8 mouse cellular contexts compared by ENCODE assay signal in the genomic region with DNA sequence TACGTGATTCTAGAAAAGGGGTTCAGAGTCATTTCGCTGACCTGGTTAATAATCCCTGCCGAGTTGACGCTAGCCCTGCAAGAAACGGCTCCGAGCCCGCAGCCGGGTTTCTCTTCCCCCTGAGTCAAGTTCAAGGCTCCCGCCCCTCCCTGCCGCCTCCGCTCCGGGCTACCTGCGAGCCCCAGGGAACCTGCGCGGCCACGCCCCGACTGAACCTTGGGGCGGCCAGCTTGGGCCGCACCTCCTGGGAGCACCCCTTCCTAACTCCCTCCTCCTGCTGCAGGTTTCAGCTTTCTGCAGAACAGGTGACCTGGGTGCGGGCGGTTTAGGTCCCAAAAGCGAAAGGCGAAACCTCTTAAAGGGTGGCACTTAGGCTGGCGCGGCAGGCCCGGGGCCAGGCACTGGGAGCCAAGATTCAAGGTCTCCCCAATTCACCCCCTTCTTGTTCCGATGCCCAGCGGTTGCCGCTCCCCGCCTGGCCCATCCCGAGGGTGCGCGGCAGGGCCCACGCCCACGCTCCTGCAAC. TPM values are rescaled to one million over a fixed set of nuclear protein-coding genes. Genes with fewer than 3 reads are reported as not detected.
DNase-seq lines count a peak whose midpoint lies in the region; ATAC-seq and TF ChIP-seq lines count a peak whose summit lies in the region.

No protein-coding gene starts in this region.

- TF ChIP-seq EP300 in liver, postnatal 0 days (IDR thresholded peaks at IDR 0.05; ENCODE audit: low read depth), result no peak

- H3K4me2 ChIP-seq in intestine, embryonic 16.5 days (ENCODE audit: low read depth, low read length), result peak overlapping the region; percentile 99
- peak overlapping the region; percentile 99 for H3K4me2 ChIP-seq in liver, postnatal 0 days (ENCODE audit: low read depth, low read length)
- H3K4me2 ChIP-seq in neural tube, embryonic 12.5 days (replicated peaks), result peak overlapping the region; percentile 99

- under 1% methylated on average over 35 of the region's 35 CpGs for WGBS in intestine, embryonic 16.5 days
- 0% methylated on average over 35 of the region's 35 CpGs for WGBS in liver, postnatal 0 days (ENCODE audit: insufficient replicate concordance)
- WGBS in neural tube, embryonic 12.5 days, result under 1% methylated on average over 35 of the region's 35 CpGs

- DNase-seq in adrenal gland, adult 18-20 months (ENCODE audit: low spot score in 2 of 2), result peak; percentile 8 to 24
- DNase-seq in adrenal gland, postnatal 4 days (ENCODE audit: low spot score in 2 of 2), result no peak
- DNase-seq in adrenal gland, postnatal 25 days, result peak; percentile 22
- peak; percentile 73 for DNase-seq in liver, postnatal 0 days
- peak; percentile 85 for DNase-seq in thymus, postnatal 25 days

- no peaks in the 10 kb centered on the region for H3K36me3 ChIP-seq in erythroblast, embryonic 14.5 days (ENCODE audit: control insufficient read depth)
- no peaks in the 10 kb centered on the region for H3K36me3 ChIP-seq in intestine, embryonic 16.5 days (ENCODE audit: control insufficient read depth, insufficient read depth, low read length)
- H3K36me3 ChIP-seq in liver, postnatal 0 days (replicated peaks; ENCODE audit: insufficient read depth, low read length), result no peaks in the 10 kb centered on the region
- H3K36me3 ChIP-seq in neural tube, embryonic 12.5 days, result no peaks in the 10 kb centered on the region

- peaks cover 42% of the 10 kb centered on the region for H3K4me1 ChIP-seq in erythroblast, embryonic 14.5 days (ENCODE audit: control insufficient read depth)
- H3K4me1 ChIP-seq in intestine, embryonic 16.5 days (ENCODE audit: control insufficient read depth, insufficient read depth, low read length), result peaks cover 10% of the 10 kb centered on the region
- peaks cover 28% of the 10 kb centered on the region; the same call in 1 of the 2 replicates for H3K4me1 ChIP-seq in liver, postnatal 0 days (ENCODE audit: insufficient read depth)
- H3K4me1 ChIP-seq in neural tube, embryonic 12.5 days, result peaks cover 15% of the 10 kb centered on the region

- ATAC-seq in intestine, embryonic 16.5 days, result peak; percentile 89
- peak; percentile 43 for ATAC-seq in liver, postnatal 0 days
- no peak for ATAC-seq in neural tube, embryonic 12.5 days (ENCODE audit: low FRiP score, low read depth)

- no peak for TF ChIP-seq CTCF in liver, postnatal 0 days (IDR thresholded peaks at IDR 0.05; ENCODE audit: low read depth)

- peak overlapping the region; percentile 81 for H3K9ac ChIP-seq in intestine, embryonic 16.5 days (ENCODE audit: low read depth, low read length)
- peak overlapping the region; percentile 71 for H3K9ac ChIP-seq in liver, postnatal 0 days (replicated peaks)
- peak overlapping the region; percentile 58 for H3K9ac ChIP-seq in neural tube, embryonic 12.5 days

- H3K27ac ChIP-seq in intestine, embryonic 16.5 days (ENCODE audit: low read length), result peak overlapping the region; percentile 57; the same call in 1 of the 2 replicates
- H3K27ac ChIP-seq in liver, postnatal 0 days (ENCODE audit: low read depth), result peak overlapping the region; percentile 52
- no peak overlapping the region for H3K27ac ChIP-seq in neural tube, embryonic 12.5 days

- H3K27me3 ChIP-seq in erythroblast, embryonic 14.5 days (ENCODE audit: control insufficient read depth), result peaks cover 36% of the 10 kb centered on the region
- peaks cover 12% of the 10 kb centered on the region; the same call in 1 of the 2 replicates for H3K27me3 ChIP-seq in intestine, embryonic 16.5 days (replicated peaks; ENCODE audit: control insufficient read depth, insufficient read depth, low read length)
- peaks cover 11% of the 10 kb centered on the region; the same call in 1 of the 2 replicates for H3K27me3 ChIP-seq in liver, postnatal 0 days (ENCODE audit: insufficient read depth, low read length)
- H3K27me3 ChIP-seq in neural tube, embryonic 12.5 days (replicated peaks), result peaks cover 30% of the 10 kb centered on the region

- H3K4me3 ChIP-seq in erythroblast, embryonic 14.5 days (replicated peaks), result peak overlapping the region; percentile 80
- peak overlapping the region; percentile 78 for H3K4me3 ChIP-seq in intestine, embryonic 16.5 days (ENCODE audit: low read length)
- H3K4me3 ChIP-seq in liver, postnatal 0 days (ENCODE audit: low read depth, low read length), result peak overlapping the region; percentile 65
- H3K4me3 ChIP-seq in neural tube, embryonic 12.5 days, result peak overlapping the region; percentile 73

- H3K9me3 ChIP-seq in erythroblast, embryonic 14.5 days (ENCODE audit: control insufficient read depth, low read length), result no peaks in the 10 kb centered on the region
- H3K9me3 ChIP-seq in intestine, embryonic 16.5 days (ENCODE audit: control insufficient read depth, low read length), result no peaks in the 10 kb centered on the region
- no peaks in the 10 kb centered on the region for H3K9me3 ChIP-seq in liver, postnatal 0 days (ENCODE audit: low read length)
- no peaks in the 10 kb centered on the region for H3K9me3 ChIP-seq in neural tube, embryonic 12.5 days

RNA-seq across cellular contexts. Expression of a gene that starts 1.8 kb away (rescaled TPM):
- total RNA-seq in adrenal gland, adult 18-20 months (2021), result not detected
- 1 to 10 TPM; 2.1 to 2.2 TPM for total RNA-seq in adrenal gland, postnatal 4 days (2021)
- 0.21 and 0.38 TPM in 2 replicates for total RNA-seq in adrenal gland, postnatal 25 days (2021)
- 0.08 and 0.09 TPM in 2 replicates for polyA plus RNA-seq in erythroblast, embryonic 14.5 days (2012)
- 4.4 and 5.2 TPM in 2 replicates for polyA plus RNA-seq in intestine, embryonic 16.5 days (2015; fragmentation: Nextera tagmentation; extraction: Ambion mirVana)
- 10.0 and 11.1 TPM in 2 replicates for polyA plus RNA-seq in liver, postnatal 0 days (2015; fragmentation: Nextera tagmentation; extraction: Ambion mirVana)
- polyA plus RNA-seq in neural tube, embryonic 12.5 days (2016; fragmentation: Nextera tagmentation; extraction: Ambion mirVana), result 3.8 and 3.9 TPM in 2 replicates

Comparison
In these comparisons a context has a peak if more than half of its experiments do, and no peak if none do; other contexts are left out.
1. DNase-seq: peak in adrenal gland, adult 18-20 months (2 of 2), adrenal gland, postnatal 25 days (single experiment), liver, postnatal 0 days (single experiment) and thymus, postnatal 25 days (single experiment); none in adrenal gland, postnatal 4 days (0 of 2).
2. Peak in every context shown above with its lines, with median percentiles within 50 percentile points of each other: H3K4me3 ChIP-seq, H3K4me2 ChIP-seq and H3K9ac ChIP-seq.